Mouse (Mus musculus) small intestine, adult 2 months (tissue): Measurements from ENCODE around the gene Trpm3.

Experiments
- CTCF ChIP-seq: fragments of 200-500 bp; IDR thresholded peaks from 2 replicates; pipeline ENCODE4 v1.5.1; 2012; ENCODE audit warnings: low read depth, mild to moderate bottlenecking, control low read depth, inconsistent platforms, low read length, moderate library complexity, mixed read lengths; ENCODE audit not compliant: insufficient replicate concordance, insufficient read length; ENCODE audit errors: extremely low read depth
- POLR2A ChIP-seq: fragments of 200-500 bp; IDR thresholded peaks from 2 replicates; pipeline ENCODE4 v1.6.1; 2012; ENCODE audit warnings: low read depth, mild to moderate bottlenecking, control low read depth, inconsistent platforms, low read length, moderate library complexity

DNA sequence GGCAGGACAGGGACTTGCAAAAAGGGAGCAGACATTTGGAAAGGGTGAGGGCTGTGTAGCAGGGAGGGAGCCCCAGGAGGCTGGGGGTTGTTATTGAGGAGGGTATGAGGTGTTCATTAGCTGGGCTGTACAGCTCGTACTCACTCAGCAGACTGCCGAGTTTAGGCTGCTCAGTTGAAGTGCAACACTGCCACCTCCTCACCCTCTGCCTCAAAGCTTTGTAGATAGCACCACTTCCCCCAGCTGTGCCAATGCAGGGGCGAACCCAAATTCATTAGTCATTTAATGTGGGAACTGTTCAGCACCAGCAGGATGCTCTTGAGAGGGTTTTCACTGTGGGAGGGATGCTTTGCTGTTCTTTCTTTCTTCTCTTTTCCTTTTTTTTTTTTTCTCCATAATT lies 324.7 kb downstream of the Trpm3 start:
- TF ChIP-seq POLR2A (no peak), CTCF (no peak)
